Mouse (Mus musculus): ENCODE data around the gene Gm6614. TPM values are rescaled to one million over a fixed set of nuclear protein-coding genes. Genes with fewer than 3 reads are reported as not detected.
"Not testable (repeated sequence)": the region's sequence is repeated elsewhere in the genome, so short reads cannot be mapped to it uniquely, and the experiment has no call there.

Gm6614 gene
- not detected in 2 replicates for polyA plus RNA-seq (2014; fragmentation: Nextera tagmentation; extraction: Ambion mirVana)

DNA sequence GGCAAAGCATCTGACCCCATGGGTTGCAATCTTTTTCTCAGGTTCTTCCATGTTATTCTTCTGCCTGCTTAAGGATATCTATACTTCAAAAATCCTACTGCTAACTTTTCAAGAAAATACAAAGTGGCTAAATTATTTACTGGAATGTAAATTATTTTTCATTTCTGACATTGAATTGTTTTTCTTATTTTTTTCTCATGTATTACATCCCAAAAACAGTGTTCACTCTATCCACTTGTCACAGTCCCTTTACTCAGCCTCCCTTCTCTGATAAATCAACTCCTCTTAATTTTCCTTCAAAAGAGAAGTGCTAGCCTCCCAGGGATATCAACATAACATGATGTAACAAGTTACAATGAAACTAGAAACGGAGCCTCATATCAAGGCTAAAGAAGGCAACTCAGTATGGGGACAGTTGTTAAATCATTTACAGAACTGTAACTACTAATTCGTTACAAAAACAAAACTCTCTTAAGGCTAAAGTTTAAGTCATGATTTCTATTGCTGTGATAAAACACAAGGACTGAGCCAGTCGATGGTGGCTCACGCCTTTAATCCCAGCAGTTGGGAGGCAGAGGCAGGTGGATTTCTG, at the start of gene Gm6614:
Gm6614 (minus strand) TSS at position 51 of the 592 bp plus-strand sequence.
- 76% methylated on average over 4 of the region's 4 CpGs for WGBS
- no peaks in the 10 kb centered on the region for H3K36me3 ChIP-seq (ENCODE audit: control insufficient read depth, insufficient read depth, low read length)
- no peak for ATAC-seq (replicated peaks; ENCODE audit: low FRiP score)

DNA sequence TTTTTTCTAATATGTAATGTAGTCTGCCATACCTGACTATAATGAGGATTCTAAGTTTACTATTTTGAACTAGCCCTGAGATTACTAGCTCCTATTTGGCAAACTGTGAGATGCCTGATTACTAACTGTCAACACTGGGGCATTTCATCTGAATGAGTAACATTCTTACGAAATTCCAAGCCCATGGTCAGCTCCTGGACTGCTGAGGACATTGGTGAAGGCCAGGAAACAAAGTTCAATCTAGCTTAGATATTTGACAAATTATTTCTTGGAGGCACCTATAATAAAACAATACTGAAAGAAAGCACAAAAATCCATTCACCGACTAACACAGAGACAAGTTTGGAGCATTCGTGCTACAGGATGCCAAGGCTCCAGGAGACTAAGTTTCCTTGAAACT, 47.1 kb upstream of the Gm6614 start:
- not testable (repeated sequence) for H3K9me3 ChIP-seq (ENCODE audit: control insufficient read depth, low read length); ATAC-seq (replicated peaks; ENCODE audit: low FRiP score); H3K4me3 ChIP-seq (ENCODE audit: low read depth, low read length); H3K9ac ChIP-seq (ENCODE audit: low read depth, low read length); H3K4me1 ChIP-seq (replicated peaks; ENCODE audit: control insufficient read depth, insufficient read depth, low read length); H3K27ac ChIP-seq (ENCODE audit: low read depth, low read length); H3K36me3 ChIP-seq (ENCODE audit: control insufficient read depth, insufficient read depth, low read length); H3K27me3 ChIP-seq (replicated peaks; ENCODE audit: control insufficient read depth, insufficient read depth, low read length); H3K4me2 ChIP-seq; DNase-seq (ENCODE audit: low spot score)
- WGBS = 71% methylated on average over 3 of the region's 3 CpGs

More for the DNA sequence above, at the start of gene Gm6614:
- no peak within 1 kb of the TSS for H3K27ac ChIP-seq (ENCODE audit: low read depth, low read length)
- no peak within 1 kb of the TSS for H3K4me2 ChIP-seq
- no peaks in the 10 kb centered on the region for H3K4me1 ChIP-seq (replicated peaks; ENCODE audit: control insufficient read depth, insufficient read depth, low read length)
- H3K4me3 ChIP-seq (ENCODE audit: low read depth, low read length) = no peak within 1 kb of the TSS
- DNase-seq (ENCODE audit: low spot score) = no peak
- no peak within 1 kb of the TSS for H3K9ac ChIP-seq (ENCODE audit: low read depth, low read length)
- no peaks in the 10 kb centered on the region for H3K9me3 ChIP-seq (ENCODE audit: control insufficient read depth, low read length)
- H3K27me3 ChIP-seq (replicated peaks; ENCODE audit: control insufficient read depth, insufficient read depth, low read length) = no peaks in the 10 kb centered on the region

GRCm38 (mm10) chr6:142047689-142048088, 36.5 kb upstream of the Gm6614 start:
- H3K4me1 ChIP-seq (replicated peaks; ENCODE audit: control insufficient read depth, insufficient read depth, low read length) = no peaks in the 10 kb centered on the region
- no peak overlapping the region for H3K4me2 ChIP-seq
- DNase-seq (ENCODE audit: low spot score) (no peak), ATAC-seq (replicated peaks; ENCODE audit: low FRiP score) (no peak)
- H3K9ac ChIP-seq (ENCODE audit: low read depth, low read length) = no peak overlapping the region
- 76% methylated on average over 1 of the region's 1 CpGs for WGBS
- H3K4me3 ChIP-seq (ENCODE audit: low read depth, low read length) = no peak overlapping the region
- peaks cover 3% of the 10 kb centered on the region; the same call in 1 of the 2 replicates for H3K9me3 ChIP-seq (ENCODE audit: control insufficient read depth, low read length)
- H3K27ac ChIP-seq (ENCODE audit: low read depth, low read length) = no peak overlapping the region
- no peaks in the 10 kb centered on the region for H3K36me3 ChIP-seq (ENCODE audit: control insufficient read depth, insufficient read depth, low read length)
- no peaks in the 10 kb centered on the region for H3K27me3 ChIP-seq (replicated peaks; ENCODE audit: control insufficient read depth, insufficient read depth, low read length)

DNA sequence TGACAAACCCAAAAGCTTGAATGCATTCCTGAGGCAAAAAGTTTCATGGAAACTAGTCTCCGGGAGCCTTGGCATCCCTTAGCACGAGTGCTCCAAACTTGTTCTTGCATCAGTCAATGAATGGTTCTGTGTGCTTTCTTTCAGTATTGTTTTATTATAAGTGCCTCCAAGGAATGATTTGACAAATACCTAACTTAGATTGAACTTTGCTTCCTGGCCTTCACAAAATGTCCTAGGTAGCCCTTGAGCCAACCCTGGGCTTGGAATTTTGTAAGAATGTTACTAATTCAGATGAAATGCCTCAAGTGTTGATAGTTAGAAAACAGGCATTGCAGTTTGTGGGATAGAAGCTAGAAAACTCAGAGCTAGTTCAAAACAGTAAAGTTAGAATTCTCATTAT, 34.5 kb upstream of the Gm6614 start:
- Histone ChIP-seq H3K36me3 (ENCODE audit: control insufficient read depth, insufficient read depth, low read length) (no peaks in the 10 kb centered on the region), H3K9ac (ENCODE audit: low read depth, low read length) (no peak overlapping the region), H3K4me2 (no peak overlapping the region), H3K4me3 (ENCODE audit: low read depth, low read length) (no peak overlapping the region), H3K27me3 (replicated peaks; ENCODE audit: control insufficient read depth, insufficient read depth, low read length) (no peaks in the 10 kb centered on the region), H3K4me1 (replicated peaks; ENCODE audit: control insufficient read depth, insufficient read depth, low read length) (no peaks in the 10 kb centered on the region), H3K9me3 (ENCODE audit: control insufficient read depth, low read length) (peaks cover 3% of the 10 kb centered on the region; the same call in 1 of the 2 replicates), H3K27ac (ENCODE audit: low read depth, low read length) (no peak overlapping the region)
- 86% methylated on average over 2 of the region's 2 CpGs for WGBS
- ATAC-seq (replicated peaks; ENCODE audit: low FRiP score) = no peak
- no peak for DNase-seq (ENCODE audit: low spot score)

- Histone ChIP-seq H3K4me2 (no peak overlapping the region), H3K27me3 (replicated peaks; ENCODE audit: control insufficient read depth, insufficient read depth, low read length) (no peaks in the 10 kb centered on the region), H3K36me3 (ENCODE audit: control insufficient read depth, insufficient read depth, low read length) (no peaks in the 10 kb centered on the region), H3K4me3 (ENCODE audit: low read depth, low read length) (no peak overlapping the region), H3K9me3 (ENCODE audit: control insufficient read depth, low read length) (no peaks in the 10 kb centered on the region; the same call in 1 of the 2 replicates), H3K4me1 (replicated peaks; ENCODE audit: control insufficient read depth, insufficient read depth, low read length) (no peaks in the 10 kb centered on the region), H3K27ac (ENCODE audit: low read depth, low read length) (no peak overlapping the region), H3K9ac (ENCODE audit: low read depth, low read length) (no peak overlapping the region)
- ATAC-seq (replicated peaks; ENCODE audit: low FRiP score) (no peak), DNase-seq (ENCODE audit: low spot score) (no peak)
- 94% methylated on average over 3 of the region's 3 CpGs for WGBS
These were observed 30.7 kb upstream of the Gm6614 start for GRCm38 (mm10) chr6:142041896-142042295.

DNA sequence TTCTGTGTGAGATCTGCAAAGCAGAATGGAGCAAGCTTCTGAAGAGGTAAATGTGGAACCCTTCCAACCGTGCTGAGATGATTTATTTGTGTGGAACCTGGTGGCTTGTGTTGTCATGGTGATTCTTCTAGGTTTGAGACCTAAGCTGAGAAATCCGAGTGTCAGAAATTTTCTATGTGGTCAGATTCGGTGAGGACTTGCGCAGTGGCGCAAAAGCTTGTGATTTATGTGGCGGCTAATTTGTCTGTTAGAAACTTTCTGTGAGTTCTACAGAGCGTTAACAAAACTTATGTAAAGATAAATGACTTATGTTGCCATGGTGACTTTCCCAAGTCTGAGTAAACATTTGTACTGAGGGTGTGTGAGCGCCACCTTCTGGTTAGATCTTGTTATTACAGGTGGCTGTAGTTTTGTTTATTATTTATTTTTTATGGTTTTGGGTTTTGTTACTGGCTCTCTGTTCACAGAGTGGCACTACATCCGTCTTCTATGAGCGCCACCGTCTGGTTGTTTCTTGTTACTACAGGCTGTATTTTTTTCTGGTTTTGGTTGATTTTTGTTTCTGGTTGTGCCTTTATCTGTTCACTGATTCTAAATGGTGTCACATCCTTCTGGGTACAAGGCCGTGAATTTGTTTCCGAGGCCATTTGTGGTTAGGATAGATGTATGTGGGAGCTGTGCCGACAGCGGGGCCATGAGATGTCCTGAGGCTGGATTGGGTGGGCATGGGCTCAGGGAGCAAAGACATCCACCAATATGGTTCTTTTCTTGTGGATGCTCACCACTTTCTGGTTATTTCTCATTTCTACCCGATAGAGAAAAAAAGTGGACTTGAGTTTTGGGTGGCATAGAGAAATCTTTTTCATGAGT, 29.3 kb upstream of the Gm6614 start:
- no peaks in the 10 kb centered on the region for H3K4me1 ChIP-seq (replicated peaks; ENCODE audit: control insufficient read depth, insufficient read depth, low read length)
- 49% methylated on average over 16 of the region's 16 CpGs for WGBS
- H3K9ac ChIP-seq (ENCODE audit: low read depth, low read length) = no peak overlapping the region
- H3K9me3 ChIP-seq (ENCODE audit: control insufficient read depth, low read length) = no peaks in the 10 kb centered on the region; the same call in 1 of the 2 replicates
- DNase-seq (ENCODE audit: low spot score) = no peak
- H3K4me2 ChIP-seq = no peak overlapping the region
- H3K36me3 ChIP-seq (ENCODE audit: control insufficient read depth, insufficient read depth, low read length) = no peaks in the 10 kb centered on the region
- peak; percentile 13; the same call in 1 of the 2 replicates for ATAC-seq (replicated peaks; ENCODE audit: low FRiP score)
- H3K27me3 ChIP-seq (replicated peaks; ENCODE audit: control insufficient read depth, insufficient read depth, low read length) = no peaks in the 10 kb centered on the region
- H3K27ac ChIP-seq (ENCODE audit: low read depth, low read length) = no peak overlapping the region
- no peak overlapping the region for H3K4me3 ChIP-seq (ENCODE audit: low read depth, low read length)

GRCm38 (mm10) chr6:142035771-142036170, 24.6 kb upstream of the Gm6614 start:
- H3K27ac ChIP-seq (ENCODE audit: low read depth, low read length) = no peak overlapping the region
- ATAC-seq (replicated peaks; ENCODE audit: low FRiP score) (no peak), DNase-seq (ENCODE audit: low spot score) (no peak)
- H3K4me3 ChIP-seq (ENCODE audit: low read depth, low read length) = no peak overlapping the region
- H3K4me2 ChIP-seq = no peak overlapping the region
- H3K4me1 ChIP-seq (replicated peaks; ENCODE audit: control insufficient read depth, insufficient read depth, low read length) = no peaks in the 10 kb centered on the region
- no peaks in the 10 kb centered on the region for H3K9me3 ChIP-seq (ENCODE audit: control insufficient read depth, low read length)
- 66% methylated on average over 2 of the region's 2 CpGs for WGBS
- no peaks in the 10 kb centered on the region for H3K27me3 ChIP-seq (replicated peaks; ENCODE audit: control insufficient read depth, insufficient read depth, low read length)
- H3K9ac ChIP-seq (ENCODE audit: low read depth, low read length) = no peak overlapping the region
- no peaks in the 10 kb centered on the region for H3K36me3 ChIP-seq (ENCODE audit: control insufficient read depth, insufficient read depth, low read length)

- H3K36me3 ChIP-seq (ENCODE audit: control insufficient read depth, insufficient read depth, low read length) = no peaks in the 10 kb centered on the region
- no peak for ATAC-seq (replicated peaks; ENCODE audit: low FRiP score)
- H3K4me2 ChIP-seq = no peak overlapping the region
- WGBS = 68% methylated on average over 3 of the region's 3 CpGs
- no peaks in the 10 kb centered on the region for H3K27me3 ChIP-seq (replicated peaks; ENCODE audit: control insufficient read depth, insufficient read depth, low read length)
- H3K9ac ChIP-seq (ENCODE audit: low read depth, low read length) = no peak overlapping the region
- H3K4me3 ChIP-seq (ENCODE audit: low read depth, low read length) = no peak overlapping the region
- H3K4me1 ChIP-seq (replicated peaks; ENCODE audit: control insufficient read depth, insufficient read depth, low read length) = no peaks in the 10 kb centered on the region
- H3K27ac ChIP-seq (ENCODE audit: low read depth, low read length) = no peak overlapping the region
- no peak for DNase-seq (ENCODE audit: low spot score)
- no peaks in the 10 kb centered on the region for H3K9me3 ChIP-seq (ENCODE audit: control insufficient read depth, low read length)
These were observed 10.5 kb upstream of the Gm6614 start for GRCm38 (mm10) chr6:142021671-142022070.
